Mouse (Mus musculus): ENCODE results near the gene Il6ra. TPM values are rescaled to one million over a fixed set of nuclear protein-coding genes. Genes with fewer than 3 reads are reported as not detected.

Gene Il6ra
- polyA plus RNA-seq, 1 experiment, result 2.4 TPM

DNA sequence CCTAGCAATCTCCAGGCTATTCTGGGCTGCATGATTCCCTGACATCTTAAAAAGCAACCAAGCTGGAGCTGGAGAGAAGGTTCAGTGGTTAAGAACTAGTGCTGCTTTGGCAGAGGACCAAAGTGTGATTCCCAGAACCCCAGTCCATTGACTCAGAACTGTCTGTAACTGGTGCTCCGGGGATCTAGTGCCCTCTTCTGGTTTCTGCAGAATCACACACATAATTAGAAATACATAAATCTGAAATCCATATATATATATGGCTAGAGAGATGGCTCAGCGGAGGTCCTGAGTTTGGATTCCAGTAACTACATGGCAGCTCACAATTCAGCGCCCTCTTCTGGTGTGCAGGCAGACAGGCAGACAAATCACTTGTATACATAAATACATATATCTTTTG lies 65.9 kb downstream of the Il6ra start:
- TF ChIP-seq CTCF (IDR thresholded peaks at IDR 0.05; ENCODE audit: extremely low read depth, insufficient read depth, low read length) (0 out of 2 replicates have a peak, but pooled peaks have one; percentile 3), POLR2A (IDR thresholded peaks at IDR 0.05; ENCODE audit: extremely low read depth, insufficient read depth, low read length) (no peak)
- H3K27ac ChIP-seq (ENCODE audit: insufficient read depth, low read length), result no peak overlapping the region
- no peaks in the 10 kb centered on the region for H3K4me1 ChIP-seq (ENCODE audit: control insufficient read depth, insufficient read depth, low read length)
- no peak overlapping the region for H3K4me3 ChIP-seq (ENCODE audit: insufficient read depth, low read length)

DNA sequence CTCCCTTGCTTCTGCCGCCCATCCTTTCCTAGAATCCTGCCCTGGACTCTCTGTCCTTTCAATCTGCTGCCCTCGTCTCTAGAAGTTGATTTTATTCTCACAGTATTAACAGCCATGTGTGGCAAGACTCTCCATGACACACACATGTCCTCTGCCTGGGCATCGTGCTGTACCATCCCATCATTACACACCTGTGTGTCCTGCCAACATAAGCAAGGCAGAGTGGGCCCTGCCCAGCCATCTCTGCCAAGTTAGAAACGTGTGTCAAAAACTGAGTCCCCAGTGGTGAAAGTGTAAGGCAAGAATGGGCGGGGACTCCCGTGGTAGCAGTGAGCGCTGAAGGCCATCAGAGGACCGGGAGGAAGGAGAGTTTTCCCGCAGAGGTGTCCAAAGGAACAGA lies 67.2 kb downstream of the Il6ra start:
- TF ChIP-seq POLR2A (IDR thresholded peaks at IDR 0.05; ENCODE audit: extremely low read depth, insufficient read depth, low read length) (no peak), CTCF (IDR thresholded peaks at IDR 0.05; ENCODE audit: extremely low read depth, insufficient read depth, low read length) (no peak)
- H3K4me1 ChIP-seq (ENCODE audit: control insufficient read depth, insufficient read depth, low read length), result no peaks in the 10 kb centered on the region
- no peak overlapping the region for H3K27ac ChIP-seq (ENCODE audit: insufficient read depth, low read length)

GRCm38 (mm10) chr3:89843148-89843547 lies 69.8 kb downstream of the Il6ra start:
- Histone ChIP-seq H3K4me3 (ENCODE audit: insufficient read depth, low read length) (no peak overlapping the region), H3K4me1 (ENCODE audit: control insufficient read depth, insufficient read depth, low read length) (no peaks in the 10 kb centered on the region), H3K27ac (ENCODE audit: insufficient read depth, low read length) (no peak overlapping the region)
- TF ChIP-seq POLR2A (IDR thresholded peaks at IDR 0.05; ENCODE audit: extremely low read depth, insufficient read depth, low read length), result no peak
- TF ChIP-seq CTCF (IDR thresholded peaks at IDR 0.05; ENCODE audit: extremely low read depth, insufficient read depth, low read length), result no peak

More for the DNA sequence above, 67.2 kb downstream of the Il6ra start:
- no peak overlapping the region for H3K4me3 ChIP-seq (ENCODE audit: insufficient read depth, low read length)

DNA sequence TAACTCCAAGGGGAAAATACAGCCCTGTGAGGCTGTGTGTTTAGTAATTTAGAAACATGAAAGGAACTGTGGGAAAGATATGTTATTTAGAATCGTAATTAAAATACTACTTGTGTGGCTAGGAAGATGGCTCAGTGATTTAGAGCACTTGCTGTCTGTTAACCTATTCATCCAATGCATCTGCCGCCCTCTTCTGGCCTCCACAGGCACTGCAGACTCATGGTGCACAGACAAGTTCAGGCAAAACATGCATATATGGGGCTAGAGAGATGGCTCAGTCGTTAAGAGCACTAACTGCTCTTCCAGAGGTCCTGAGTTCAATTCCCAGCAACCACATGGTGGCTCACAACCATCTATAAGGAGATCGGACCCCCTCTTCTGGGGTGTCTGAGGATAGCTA lies 70.7 kb downstream of the Il6ra start:
- no peaks in the 10 kb centered on the region for H3K4me1 ChIP-seq (ENCODE audit: control insufficient read depth, insufficient read depth, low read length)
- no peak overlapping the region for H3K27ac ChIP-seq (ENCODE audit: insufficient read depth, low read length)
- H3K4me3 ChIP-seq (ENCODE audit: insufficient read depth, low read length), result no peak overlapping the region
- TF ChIP-seq CTCF (IDR thresholded peaks at IDR 0.05; ENCODE audit: extremely low read depth, insufficient read depth, low read length) (peak; percentile 33; the same call in 1 of the 2 replicates), POLR2A (IDR thresholded peaks at IDR 0.05; ENCODE audit: extremely low read depth, insufficient read depth, low read length) (no peak)

GRCm38 (mm10) chr3:89835362-89835761 lies 77.6 kb downstream of the Il6ra start:
- Histone ChIP-seq H3K27ac (ENCODE audit: insufficient read depth, low read length) (no peak overlapping the region), H3K4me1 (ENCODE audit: control insufficient read depth, insufficient read depth, low read length) (no peaks in the 10 kb centered on the region), H3K4me3 (ENCODE audit: insufficient read depth, low read length) (no peak overlapping the region)
- TF ChIP-seq CTCF (IDR thresholded peaks at IDR 0.05; ENCODE audit: extremely low read depth, insufficient read depth, low read length), result no peak
- TF ChIP-seq POLR2A (IDR thresholded peaks at IDR 0.05; ENCODE audit: extremely low read depth, insufficient read depth, low read length), result no peak

GRCm38 (mm10) chr3:89830815-89831591 lies 82.0 kb downstream of the Il6ra start, which contains the start of gene She:
TSS of gene She (plus strand) at chr3:89831370.
- TF ChIP-seq CTCF (IDR thresholded peaks at IDR 0.05; ENCODE audit: extremely low read depth, insufficient read depth, low read length), result no peak
- TF ChIP-seq POLR2A (IDR thresholded peaks at IDR 0.05; ENCODE audit: extremely low read depth, insufficient read depth, low read length), result no peak
- peak within 1 kb of the TSS; percentile 53; the same call in 1 of the 2 replicates for H3K27ac ChIP-seq (ENCODE audit: insufficient read depth, low read length)
- peak within 1 kb of the TSS; percentile 2 for H3K4me3 ChIP-seq (ENCODE audit: insufficient read depth, low read length)
- H3K4me1 ChIP-seq (ENCODE audit: control insufficient read depth, insufficient read depth, low read length), result no peaks in the 10 kb centered on the region

- Histone ChIP-seq H3K4me3 (ENCODE audit: insufficient read depth, low read length) (no peak overlapping the region), H3K4me1 (ENCODE audit: control insufficient read depth, insufficient read depth, low read length) (no peaks in the 10 kb centered on the region), H3K27ac (ENCODE audit: insufficient read depth, low read length) (no peak overlapping the region)
- TF ChIP-seq POLR2A (IDR thresholded peaks at IDR 0.05; ENCODE audit: extremely low read depth, insufficient read depth, low read length) (no peak), CTCF (IDR thresholded peaks at IDR 0.05; ENCODE audit: extremely low read depth, insufficient read depth, low read length) (no peak)
These were observed 86.7 kb downstream of the Il6ra start for GRCm38 (mm10) chr3:89826295-89826694.

GRCm38 (mm10) chr3:89823594-89823993 lies 89.4 kb downstream of the Il6ra start:
- Histone ChIP-seq H3K4me3 (ENCODE audit: insufficient read depth, low read length) (no peak overlapping the region), H3K27ac (ENCODE audit: insufficient read depth, low read length) (no peak overlapping the region), H3K4me1 (ENCODE audit: control insufficient read depth, insufficient read depth, low read length) (no peaks in the 10 kb centered on the region)
- no peak for TF ChIP-seq CTCF (IDR thresholded peaks at IDR 0.05; ENCODE audit: extremely low read depth, insufficient read depth, low read length)
- TF ChIP-seq POLR2A (IDR thresholded peaks at IDR 0.05; ENCODE audit: extremely low read depth, insufficient read depth, low read length), result no peak

DNA sequence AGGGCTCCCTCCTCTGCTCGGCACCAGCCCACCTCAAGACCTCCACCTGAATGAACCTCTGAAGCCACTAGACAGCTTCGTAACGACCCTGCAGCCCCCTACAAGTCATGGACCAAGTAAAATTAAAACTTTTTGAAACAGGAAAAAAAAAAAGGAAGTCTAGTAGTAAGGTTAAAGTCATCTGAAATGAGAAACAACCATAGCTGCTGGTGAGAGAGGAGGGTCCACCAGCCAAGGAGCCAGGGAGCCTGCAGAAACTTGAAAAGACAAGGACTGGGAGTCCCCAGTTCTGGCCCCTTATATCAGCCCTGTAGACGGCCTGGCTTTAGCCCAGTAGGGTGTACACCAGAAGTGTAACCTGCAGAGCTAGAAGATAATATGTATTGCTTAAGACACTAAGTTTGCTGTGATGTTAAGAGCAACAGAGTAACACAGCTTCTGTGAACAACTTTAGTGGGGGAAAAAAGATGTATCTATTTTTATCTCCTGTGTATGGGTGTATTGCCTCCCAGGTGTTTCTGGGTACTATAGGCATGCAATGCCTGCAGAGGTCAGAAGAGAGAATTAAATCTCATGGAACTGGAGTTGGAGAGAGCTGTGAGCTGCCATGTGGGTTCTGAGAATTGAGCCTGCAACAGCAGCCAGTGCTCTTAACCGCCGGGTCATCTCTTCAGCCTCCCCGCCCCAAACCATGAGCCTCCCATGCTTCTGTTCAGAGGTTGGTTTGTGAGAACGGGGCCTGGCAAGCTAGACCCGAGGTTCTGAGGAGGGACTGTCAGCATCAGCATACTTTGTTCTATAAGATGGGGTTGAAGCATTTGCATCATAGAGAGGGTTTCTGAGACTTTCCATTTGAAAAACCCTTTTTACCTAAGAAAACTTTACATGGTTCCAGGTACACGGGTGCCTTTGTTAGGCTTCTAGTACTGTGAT lies 91.2 kb downstream of the Il6ra start:
- TF ChIP-seq POLR2A (IDR thresholded peaks at IDR 0.05; ENCODE audit: extremely low read depth, insufficient read depth, low read length), result no peak
- no peak for TF ChIP-seq CTCF (IDR thresholded peaks at IDR 0.05; ENCODE audit: extremely low read depth, insufficient read depth, low read length)
- H3K27ac ChIP-seq (ENCODE audit: insufficient read depth, low read length), result no peak overlapping the region
- H3K4me1 ChIP-seq (ENCODE audit: control insufficient read depth, insufficient read depth, low read length), result no peaks in the 10 kb centered on the region
- H3K4me3 ChIP-seq (ENCODE audit: insufficient read depth, low read length), result no peak overlapping the region
